8 mouse cellular contexts compared by ENCODE assay signal in genomic region chr17:88629381-88629759, GRCm38 (mm10). TPM values are rescaled to one million over a fixed set of nuclear protein-coding genes. Genes with fewer than 3 reads are reported as not detected.
DNase-seq lines count a peak whose midpoint lies in the region; ATAC-seq and TF ChIP-seq lines count a peak whose summit lies in the region.

No protein-coding gene starts in this region.

- no peaks in the 10 kb centered on the region for H3K9me3 ChIP-seq in kidney, embryonic 16.5 days (ENCODE audit: low read length)
- no peaks in the 10 kb centered on the region for H3K9me3 ChIP-seq in neural tube, embryonic 13.5 days

- ATAC-seq in kidney, embryonic 16.5 days (ENCODE audit: low FRiP score, low TSS enrichment): peak; percentile 40
- peak; percentile 62 for ATAC-seq in neural tube, embryonic 13.5 days (ENCODE audit: low read depth)

- H3K9ac ChIP-seq in heart, adult 2 months (ENCODE audit: low read depth, low read length): peak overlapping the region; percentile 43; the same call in 1 of the 2 replicates
- peak overlapping the region; percentile 24; the same call in 1 of the 2 replicates for H3K9ac ChIP-seq in kidney, embryonic 16.5 days (replicated peaks; ENCODE audit: low read length)
- 0 out of 2 replicates have a peak overlapping the region, but pooled peaks have one; percentile 17 for H3K9ac ChIP-seq in neural tube, embryonic 13.5 days

- peaks cover 23% of the 10 kb centered on the region for H3K4me1 ChIP-seq in heart, adult 2 months (ENCODE audit: control insufficient read depth, insufficient read depth, low read length)
- H3K4me1 ChIP-seq in kidney, embryonic 16.5 days (ENCODE audit: insufficient read depth, low read length): peaks cover 68% of the 10 kb centered on the region
- H3K4me1 ChIP-seq in neural tube, embryonic 13.5 days (replicated peaks): peaks cover 46% of the 10 kb centered on the region

- H3K4me2 ChIP-seq in kidney, embryonic 16.5 days (replicated peaks; ENCODE audit: low read depth, low read length): peak overlapping the region; percentile 30
- H3K4me2 ChIP-seq in neural tube, embryonic 13.5 days: no peak overlapping the region

- H3K27ac ChIP-seq in heart, adult 2 months: peak overlapping the region; percentile 42
- peak overlapping the region; percentile 94 for H3K27ac ChIP-seq in kidney, embryonic 16.5 days (ENCODE audit: low read length)
- H3K27ac ChIP-seq in neural tube, embryonic 13.5 days (replicated peaks): peak overlapping the region; percentile 87

- no peak overlapping the region for H3K4me3 ChIP-seq in heart, adult 2 months
- H3K4me3 ChIP-seq in kidney, embryonic 16.5 days (ENCODE audit: low read length): no peak overlapping the region
- H3K4me3 ChIP-seq in neural tube, embryonic 13.5 days: no peak overlapping the region

- DNase-seq in right cerebral cortex, postnatal 25 days: peak; percentile 22
- DNase-seq in right cerebral cortex, postnatal 36 days (ENCODE audit: low spot score in 2 of 2): no peak
- peak; percentile 70 to 76 for DNase-seq in heart, adult 2 months
- DNase-seq in cerebellum, postnatal 10 days: no peak
- DNase-seq in cerebellum, adult 11 months: no peak
- DNase-seq in urinary bladder, postnatal 25 days (ENCODE audit: low spot score): no peak

- intact Hi-C loops in heart, adult 2 months (cut with DNase I): loop anchor here (1.0 kb wide), 1 partner anchor 32 kb away; the partner anchor contains the start of gene Ston1

- no peak for TF ChIP-seq CTCF in heart, adult 2 months (IDR thresholded peaks at IDR 0.05)

- H3K36me3 ChIP-seq in heart, adult 2 months (ENCODE audit: control insufficient read depth, insufficient read depth, low read length): peaks cover 6% of the 10 kb centered on the region; the same call in 1 of the 2 replicates
- H3K36me3 ChIP-seq in kidney, embryonic 16.5 days (ENCODE audit: insufficient read depth, low read length): no peaks in the 10 kb centered on the region
- H3K36me3 ChIP-seq in neural tube, embryonic 13.5 days: no peaks in the 10 kb centered on the region

- 9% methylated on average over 4 of the region's 4 CpGs for WGBS in heart, adult 2 months
- 8% methylated on average over 4 of the region's 4 CpGs for WGBS in kidney, embryonic 16.5 days
- 31% methylated on average over 4 of the region's 4 CpGs for WGBS in neural tube, embryonic 13.5 days

- H3K79me2 ChIP-seq in heart, adult 2 months (replicated peaks; ENCODE audit: control insufficient read depth, insufficient read depth, low read length): no peaks in the 10 kb centered on the region

- TF ChIP-seq EP300 in heart, adult 2 months (IDR thresholded peaks at IDR 0.05; ENCODE audit: insufficient read depth, low read depth, low read length): 0 out of 2 replicates have a peak, but pooled peaks have one; percentile 28

- H3K27me3 ChIP-seq in heart, adult 2 months (ENCODE audit: control insufficient read depth, insufficient read depth, low read length): no peaks in the 10 kb centered on the region
- no peaks in the 10 kb centered on the region for H3K27me3 ChIP-seq in kidney, embryonic 16.5 days (ENCODE audit: insufficient read depth, low read length)
- no peaks in the 10 kb centered on the region for H3K27me3 ChIP-seq in neural tube, embryonic 13.5 days

- no peak for TF ChIP-seq POLR2A in heart, adult 2 months (IDR thresholded peaks at IDR 0.05; ENCODE audit: insufficient read depth, low read depth, low read length)

RNA-seq across cellular contexts. Expression of gene Ston1, which starts 31.9 kb away (rescaled TPM):
- total RNA-seq in heart, adult 2 months (2021): 10 to 100 TPM; 18.9 to 21.8 TPM
- polyA plus RNA-seq in heart, adult 2 months (2012; rRNA removed): 9.4 and 16.8 TPM in 2 replicates
- 6.3 and 9.3 TPM in 2 replicates for polyA plus RNA-seq in kidney, embryonic 16.5 days (2015; fragmentation: Nextera tagmentation; extraction: Ambion mirVana)
- polyA plus RNA-seq in neural tube, embryonic 13.5 days (2015; fragmentation: Nextera tagmentation; extraction: Ambion mirVana): 2.7 and 3.5 TPM in 2 replicates

RNA-seq across cellular contexts. Expression of gene Gtf2a1l, which starts 39.1 kb away (rescaled TPM):
- total RNA-seq in heart, adult 2 months (2021): not detected
- polyA plus RNA-seq in heart, adult 2 months (2012; rRNA removed): 0.14 and 0.23 TPM in 2 replicates
- polyA plus RNA-seq in kidney, embryonic 16.5 days (2015; fragmentation: Nextera tagmentation; extraction: Ambion mirVana): 0.10 TPM in 1 of 2 replicates, not detected in the other
- polyA plus RNA-seq in neural tube, embryonic 13.5 days (2015; fragmentation: Nextera tagmentation; extraction: Ambion mirVana): 0.56 TPM in 1 of 2 replicates, not detected in the other

Comparison
In these comparisons a context has a peak if more than half of its experiments do, and no peak if none do; other contexts are left out.
1. DNase-seq: peak in right cerebral cortex, postnatal 25 days (single experiment) and heart, adult 2 months (2 of 2); none in right cerebral cortex, postnatal 36 days (0 of 2), cerebellum, postnatal 10 days (0 of 2), cerebellum, adult 11 months (single experiment) and urinary bladder, postnatal 25 days (single experiment).
2. H3K27ac ChIP-seq: peak in every context shown above with its lines; median percentile 94 in kidney, embryonic 16.5 days; 87 in neural tube, embryonic 13.5 days; 42 in heart, adult 2 months.
3. Peak in every context shown above with its lines, with median percentiles within 50 percentile points of each other: H3K9ac ChIP-seq.